Mouse (Mus musculus): ENCODE results near the gene Syce3. TPM values are rescaled to one million over a fixed set of nuclear protein-coding genes. Genes with fewer than 3 reads are reported as not detected.
A peak's percentile ranks its signal among the peaks of the same experiment; 100 is the strongest.

The Syce3 gene
- polyA plus RNA-seq, 1 experiment from 2014 or later: not detected

GRCm38 (mm10) chr15:89378831-89379401 lies 31.4 kb downstream of the Syce3 start, which contains the start of gene Odf3b:
Gene Odf3b, minus strand, starts transcription at chr15:89379282.
- H3K9ac ChIP-seq: peak within 1 kb of the TSS; percentile 57
- H3K4me1 ChIP-seq (replicated peaks): peaks cover 29% of the 10 kb centered on the region
- no peaks in the 10 kb centered on the region for H3K36me3 ChIP-seq
- no peak within 1 kb of the TSS for H3K27ac ChIP-seq
- peak within 1 kb of the TSS; percentile 89 for H3K4me2 ChIP-seq
- H3K9me3 ChIP-seq (replicated peaks): no peaks in the 10 kb centered on the region
- peaks cover 64% of the 10 kb centered on the region for H3K27me3 ChIP-seq
- WGBS: under 1% methylated on average over 33 of the region's 33 CpGs
- peak within 1 kb of the TSS; percentile 44 for H3K4me3 ChIP-seq
- ATAC-seq (replicated peaks; ENCODE audit: insufficient number of reproducible peaks, insufficient read depth, low FRiP score, low read depth): no peak

- no peak overlapping the region for H3K27ac ChIP-seq
- peaks cover 32% of the 10 kb centered on the region for H3K4me1 ChIP-seq (replicated peaks)
- peak overlapping the region; percentile 44 for H3K4me3 ChIP-seq
- peaks cover 64% of the 10 kb centered on the region for H3K27me3 ChIP-seq
- WGBS: 12% methylated on average over 46 of the region's 46 CpGs
- peak overlapping the region; percentile 57 for H3K9ac ChIP-seq
- no peaks in the 10 kb centered on the region for H3K36me3 ChIP-seq
- no peak for ATAC-seq (replicated peaks; ENCODE audit: insufficient number of reproducible peaks, insufficient read depth, low FRiP score, low read depth)
- no peaks in the 10 kb centered on the region for H3K9me3 ChIP-seq (replicated peaks)
- H3K4me2 ChIP-seq: peak overlapping the region; percentile 89
These were observed 32.1 kb downstream of the Syce3 start for GRCm38 (mm10) chr15:89377938-89378828.

GRCm38 (mm10) chr15:89377362-89377761 lies 32.9 kb downstream of the Syce3 start:
- peak overlapping the region; percentile 25; the same call in 1 of the 2 replicates for H3K4me2 ChIP-seq
- peaks cover 40% of the 10 kb centered on the region for H3K4me1 ChIP-seq (replicated peaks)
- H3K36me3 ChIP-seq: peaks cover 3% of the 10 kb centered on the region
- no peak overlapping the region for H3K4me3 ChIP-seq
- H3K27me3 ChIP-seq: peaks cover 59% of the 10 kb centered on the region
- ATAC-seq (replicated peaks; ENCODE audit: insufficient number of reproducible peaks, insufficient read depth, low FRiP score, low read depth): no peak
- 7% methylated on average over 18 of the region's 18 CpGs for WGBS
- H3K9ac ChIP-seq: no peak overlapping the region
- no peaks in the 10 kb centered on the region for H3K9me3 ChIP-seq (replicated peaks)
- no peak overlapping the region for H3K27ac ChIP-seq

GRCm38 (mm10) chr15:89376957-89377356 lies 33.3 kb downstream of the Syce3 start, which contains the start of gene Tymp:
Gene Tymp, minus strand, starts transcription at chr15:89377039.
- Histone ChIP-seq H3K27ac (no peak within 1 kb of the TSS), H3K4me3 (no peak within 1 kb of the TSS), H3K27me3 (peaks cover 56% of the 10 kb centered on the region), H3K4me2 (peak within 1 kb of the TSS; percentile 25; the same call in 1 of the 2 replicates), H3K9ac (no peak within 1 kb of the TSS), H3K4me1 (replicated peaks) (peaks cover 42% of the 10 kb centered on the region), H3K36me3 (peaks cover 7% of the 10 kb centered on the region), H3K9me3 (replicated peaks) (no peaks in the 10 kb centered on the region)
- ATAC-seq (replicated peaks; ENCODE audit: insufficient number of reproducible peaks, insufficient read depth, low FRiP score, low read depth): no peak
- 28% methylated on average over 16 of the region's 16 CpGs for WGBS

GRCm38 (mm10) chr15:89376040-89376439 lies 34.3 kb downstream of the Syce3 start:
- Histone ChIP-seq H3K36me3 (peaks cover 16% of the 10 kb centered on the region), H3K4me3 (no peak overlapping the region), H3K27me3 (peaks cover 50% of the 10 kb centered on the region), H3K9ac (no peak overlapping the region), H3K27ac (no peak overlapping the region), H3K4me2 (no peak overlapping the region), H3K4me1 (replicated peaks) (peaks cover 42% of the 10 kb centered on the region), H3K9me3 (replicated peaks) (no peaks in the 10 kb centered on the region)
- 72% methylated on average over 7 of the region's 7 CpGs for whole genome bisulfite sequencing
- no peak for ATAC-seq (replicated peaks; ENCODE audit: insufficient number of reproducible peaks, insufficient read depth, low FRiP score, low read depth)

- H3K36me3 ChIP-seq: peaks cover 25% of the 10 kb centered on the region
- H3K9ac ChIP-seq: no peak overlapping the region
- H3K4me3 ChIP-seq: no peak overlapping the region
- no peak overlapping the region for H3K27ac ChIP-seq
- H3K27me3 ChIP-seq: peaks cover 39% of the 10 kb centered on the region
- H3K4me1 ChIP-seq (replicated peaks): peaks cover 42% of the 10 kb centered on the region
- 90% methylated on average over 17 of the region's 17 CpGs for WGBS
- ATAC-seq (replicated peaks; ENCODE audit: insufficient number of reproducible peaks, insufficient read depth, low FRiP score, low read depth): no peak
- no peak overlapping the region for H3K4me2 ChIP-seq
- no peaks in the 10 kb centered on the region for H3K9me3 ChIP-seq (replicated peaks)
These were observed 35.3 kb downstream of the Syce3 start for GRCm38 (mm10) chr15:89374801-89375534.

- Histone ChIP-seq H3K9ac (peak overlapping the region; percentile 86), H3K27me3 (peaks cover 35% of the 10 kb centered on the region), H3K27ac (peak overlapping the region; percentile 98), H3K4me1 (replicated peaks) (peaks cover 38% of the 10 kb centered on the region), H3K36me3 (peaks cover 31% of the 10 kb centered on the region), H3K4me3 (peak overlapping the region; percentile 92), H3K9me3 (replicated peaks) (no peaks in the 10 kb centered on the region), H3K4me2 (peak overlapping the region; percentile 95)
- whole genome bisulfite sequencing: 49% methylated on average over 9 of the region's 9 CpGs
- ATAC-seq (replicated peaks; ENCODE audit: insufficient number of reproducible peaks, insufficient read depth, low FRiP score, low read depth): no peak
These were observed 36.0 kb downstream of the Syce3 start for GRCm38 (mm10) chr15:89374340-89374739.

- Histone ChIP-seq H3K4me2 (peak within 1 kb of the TSS; percentile 95), H3K4me1 (replicated peaks) (peaks cover 34% of the 10 kb centered on the region), H3K4me3 (peak within 1 kb of the TSS; percentile 92), H3K36me3 (peaks cover 37% of the 10 kb centered on the region), H3K27ac (peak within 1 kb of the TSS; percentile 98), H3K9me3 (replicated peaks) (no peaks in the 10 kb centered on the region), H3K27me3 (peaks cover 30% of the 10 kb centered on the region), H3K9ac (peak within 1 kb of the TSS; percentile 86)
- WGBS: 0% methylated on average over 42 of the region's 42 CpGs
- ATAC-seq (replicated peaks; ENCODE audit: insufficient number of reproducible peaks, insufficient read depth, low FRiP score, low read depth): peak; percentile 79
These were observed 36.5 kb downstream of the Syce3 start, which contains the start of gene Sco2 for GRCm38 (mm10) chr15:89373762-89374248. Gene Sco2, minus strand, starts transcription at chr15:89373846.

- Histone ChIP-seq H3K27ac (peak overlapping the region; percentile 98), H3K9me3 (replicated peaks) (no peaks in the 10 kb centered on the region), H3K4me3 (peak overlapping the region; percentile 92), H3K9ac (peak overlapping the region; percentile 86), H3K4me1 (replicated peaks) (peaks cover 28% of the 10 kb centered on the region), H3K4me2 (peak overlapping the region; percentile 95), H3K27me3 (peaks cover 24% of the 10 kb centered on the region), H3K36me3 (peaks cover 43% of the 10 kb centered on the region)
- WGBS: 1% methylated on average over 35 of the region's 35 CpGs
- peak; percentile 85 for ATAC-seq (replicated peaks; ENCODE audit: insufficient number of reproducible peaks, insufficient read depth, low FRiP score, low read depth)
These were observed 37.1 kb downstream of the Syce3 start for GRCm38 (mm10) chr15:89373027-89373761.

GRCm38 (mm10) chr15:89372536-89372935 lies 37.8 kb downstream of the Syce3 start:
- peak overlapping the region; percentile 98; the same call in 1 of the 2 replicates for H3K27ac ChIP-seq
- WGBS: 82% methylated on average over 7 of the region's 7 CpGs
- 0 out of 2 replicates have a peak overlapping the region, but pooled peaks have one; percentile 86 for H3K9ac ChIP-seq
- no peaks in the 10 kb centered on the region for H3K9me3 ChIP-seq (replicated peaks)
- peaks cover 49% of the 10 kb centered on the region for H3K36me3 ChIP-seq
- peak overlapping the region; percentile 92; the same call in 1 of the 2 replicates for H3K4me3 ChIP-seq
- no peak for ATAC-seq (replicated peaks; ENCODE audit: insufficient number of reproducible peaks, insufficient read depth, low FRiP score, low read depth)
- H3K4me1 ChIP-seq (replicated peaks): peaks cover 23% of the 10 kb centered on the region
- H3K4me2 ChIP-seq: peak overlapping the region; percentile 95
- peaks cover 18% of the 10 kb centered on the region for H3K27me3 ChIP-seq

Measured in heart, embryonic 15.5 days (tissue).